Mouse (Mus musculus) lung, adult 2 months (tissue): ENCODE results near the gene Cox17. TPM values are rescaled to one million over a fixed set of nuclear protein-coding genes. Genes with fewer than 3 reads are reported as not detected.

ENCODE experiments used
- DNase-seq: peaks from one replicate; pipeline ENCODE4 v3.0.0; 2022
- H3K4me1 ChIP-seq: fragments of 200-500 bp; 2 replicates; pipeline ENCODE4 v1.6.1; 2011; ENCODE audit warnings: low read length; ENCODE audit not compliant: control insufficient read depth, insufficient read depth
- H3K4me3 ChIP-seq: fragments of 200-500 bp; replicated peaks from 2 replicates; pipeline ENCODE3; 2011; ENCODE audit warnings: low read depth, mild to moderate bottlenecking, control low read depth, low read length; ENCODE audit errors: extremely low read depth
- CTCF ChIP-seq: fragments of 200-500 bp; IDR thresholded peaks from 2 replicates; pipeline ENCODE4 v1.5.1; 2011; ENCODE audit warnings: mild to moderate bottlenecking, low read length, control low read depth; ENCODE audit not compliant: insufficient read depth
- POLR2A ChIP-seq: fragments of 200-500 bp; IDR thresholded peaks from 2 replicates; pipeline ENCODE4 v1.6.1; 2011; ENCODE audit warnings: low read depth, mild to moderate bottlenecking, control low read depth, low read length, borderline replicate concordance; ENCODE audit errors: extremely low read depth
- WGBS: fragments of 180-500 bp; shearing (Covaris S2); methylation state at CpG from one replicate; pipeline ENCODE4 v1.1.7; 2018; 5-methylcytosine and 5-hydroxymethylcytosine counted together
- polyA plus RNA-seq: library from polyadenylated mRNA; depleted of rRNA; stranded (reverse); fragments of >200 nt; gene quantifications from 2 replicates; pipeline ENCODE4 v1.2.3, GENCODE M21; 2012; rRNA removed

Gene Cox17
- polyA plus RNA-seq: 63.2 and 64.6 TPM in 2 replicates

GRCm38 (mm10) chr16:38346529-38347325 is at the start of gene Cox17, which contains the start of gene Gm21987:
Gene Cox17, plus strand, starts transcription at chr16:38346991.
Gene Gm21987, plus strand, starts transcription at chr16:38347040.
- 3% methylated on average over 35 of the region's 35 CpGs for WGBS
- peak within 1 kb of the TSS; percentile 86 for H3K4me3 ChIP-seq
- TF ChIP-seq CTCF: no peak
- TF ChIP-seq POLR2A: peak; percentile 95
- DNase-seq: peak; percentile 92
- H3K4me1 ChIP-seq: peaks cover 2% of the 10 kb centered on the region; the same call in 1 of the 2 replicates

GRCm38 (mm10) chr16:38298410-38298809 is 48.4 kb upstream of the Cox17 start:
- no peak for DNase-seq
- Histone ChIP-seq H3K4me1 (no peaks in the 10 kb centered on the region), H3K4me3 (no peak overlapping the region)
- WGBS: 75% methylated on average over 6 of the region's 6 CpGs
- no peak for TF ChIP-seq CTCF

GRCm38 (mm10) chr16:38302367-38302766 is 44.4 kb upstream of the Cox17 start:
- no peak for DNase-seq
- WGBS: 83% methylated on average over 13 of the region's 13 CpGs
- H3K4me1 ChIP-seq: 0 out of 2 replicates have a peak, but pooled peaks cover 3% of the 10 kb centered on the region
- TF ChIP-seq POLR2A (no peak), CTCF (no peak)
- H3K4me3 ChIP-seq: no peak overlapping the region

GRCm38 (mm10) chr16:38304460-38305194 is 42.2 kb upstream of the Cox17 start:
- TF ChIP-seq CTCF: no peak
- no peak for TF ChIP-seq POLR2A
- peak; percentile 20 for DNase-seq
- H3K4me3 ChIP-seq: peak overlapping the region; percentile 44
- 39% methylated on average over 17 of the region's 17 CpGs for WGBS
- 0 out of 2 replicates have a peak, but pooled peaks cover 3% of the 10 kb centered on the region for H3K4me1 ChIP-seq

GRCm38 (mm10) chr16:38306571-38307220 is 40.1 kb upstream of the Cox17 start:
- no peak for DNase-seq
- H3K4me3 ChIP-seq: no peak overlapping the region
- 0 out of 2 replicates have a peak, but pooled peaks cover 3% of the 10 kb centered on the region for H3K4me1 ChIP-seq
- TF ChIP-seq CTCF (peak; percentile 45), POLR2A (no peak)
- 54% methylated on average over 18 of the region's 18 CpGs for WGBS

GRCm38 (mm10) chr16:38307221-38307605 is 39.6 kb upstream of the Cox17 start:
- H3K4me3 ChIP-seq: no peak overlapping the region
- 0 out of 2 replicates have a peak, but pooled peaks cover 3% of the 10 kb centered on the region for H3K4me1 ChIP-seq
- 69% methylated on average over 5 of the region's 5 CpGs for WGBS
- TF ChIP-seq POLR2A (no peak), CTCF (no peak)
- no peak for DNase-seq

GRCm38 (mm10) chr16:38307651-38308050 is 39.1 kb upstream of the Cox17 start:
- H3K4me3 ChIP-seq: no peak overlapping the region
- DNase-seq: no peak
- TF ChIP-seq POLR2A: no peak
- no peak for TF ChIP-seq CTCF
- H3K4me1 ChIP-seq: 0 out of 2 replicates have a peak, but pooled peaks cover 3% of the 10 kb centered on the region
- WGBS: 50% methylated on average over 7 of the region's 7 CpGs

GRCm38 (mm10) chr16:38308195-38308594 is 38.6 kb upstream of the Cox17 start:
- H3K4me1 ChIP-seq: 0 out of 2 replicates have a peak, but pooled peaks cover 3% of the 10 kb centered on the region
- TF ChIP-seq POLR2A (no peak), CTCF (no peak)
- no peak for DNase-seq
- H3K4me3 ChIP-seq: no peak overlapping the region
- 87% methylated on average over 11 of the region's 11 CpGs for WGBS

GRCm38 (mm10) chr16:38318492-38318891 is 28.3 kb upstream of the Cox17 start:
- H3K4me3 ChIP-seq: no peak overlapping the region
- no peaks in the 10 kb centered on the region for H3K4me1 ChIP-seq
- DNase-seq: no peak
- TF ChIP-seq POLR2A (no peak), CTCF (no peak)
- WGBS: 70% methylated on average over 9 of the region's 9 CpGs
